Mouse (Mus musculus): ENCODE measurements at regions not wholly inside any gene's neighbourhood (a gene's known extent, or its start where the extent isn't known, plus 50 kb on each side); places are given as distances from the start of the nearest gene placed in this dataset.

DNA sequence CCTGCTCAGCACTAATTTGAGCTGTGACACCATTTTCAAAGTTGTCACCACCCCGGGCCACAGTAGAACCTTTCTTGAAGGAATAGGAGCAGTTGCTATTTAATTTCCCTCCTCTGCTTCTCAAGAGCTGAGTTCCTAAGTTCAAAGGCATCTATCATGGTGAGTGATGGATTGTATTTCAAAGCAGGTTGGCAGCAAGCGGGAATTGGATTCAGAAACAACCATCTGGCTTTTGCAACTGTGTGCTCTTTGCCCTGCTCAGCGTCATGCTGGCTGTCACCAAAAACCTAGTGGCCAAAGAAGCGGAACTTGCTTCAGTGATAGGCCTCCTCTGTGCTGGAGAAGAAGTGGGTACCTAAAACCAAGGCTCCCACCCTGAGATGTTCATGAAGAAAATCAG, 209.6 kb upstream of the Vstm2b start:
- no peak for TF ChIP-seq CTCF (IDR thresholded peaks at IDR 0.05; ENCODE audit: low read depth)
- no peak for TF ChIP-seq EP300 (IDR thresholded peaks at IDR 0.05; ENCODE audit: low read depth)

Measured in heart, postnatal 0 days (tissue).